Comparison of ENCODE assay signal across 38 mouse cellular contexts in genomic region chr7:3447026-3447425, GRCm38 (mm10). TPM values are rescaled to one million over a fixed set of nuclear protein-coding genes. Genes with fewer than 3 reads are reported as not detected.
DNase-seq lines count a peak whose midpoint lies in the region; ATAC-seq and TF ChIP-seq lines count a peak whose summit lies in the region.
"Had no signal": no experiment of that assay in that cellular context is flagged by ENCODE, and none has a peak within 500 bp of the region (broad histone marks: within the 10 kb centered on the region; RNA-seq: fewer than 3 reads in every experiment).

No protein-coding gene starts in this region.

- dilution Hi-C loops in CH12.LX (cut with MboI; ENCODE audit: extremely low pct_ligation_motif_present, extremely low pct_unique_long_range_greater_than_20kb, low sequenced_read_pairs): no loop called here

- H3K36me3 ChIP-seq in CH12.LX (replicated peaks in 1 of 2; ENCODE audit: control insufficient read depth in 1 of 2, insufficient read depth in 1 of 2, low read length in 1 of 2) (no peaks in the 10 kb centered on the region), myocyte (ENCODE audit: control insufficient read depth, insufficient read depth) (no peaks in the 10 kb centered on the region)
- no peaks in the 10 kb centered on the region for H3K36me3 ChIP-seq in kidney, adult 2 months (ENCODE audit: control insufficient read depth, insufficient read depth, low read length)
- H3K36me3 ChIP-seq in forebrain, embryonic 11.5 days (ENCODE audit: control insufficient read depth, insufficient read depth, low read length): no peaks in the 10 kb centered on the region
- H3K36me3 ChIP-seq: forebrain, embryonic 10.5 days; hindbrain, embryonic 12.5 days; limb, embryonic 13.5 days; lung, embryonic 15.5 days; midbrain, embryonic 10.5 days; neural tube, embryonic 13.5 days had no signal

- H3K9me3 ChIP-seq in CH12.LX (replicated peaks; ENCODE audit: low read length): no peaks in the 10 kb centered on the region
- no peaks in the 10 kb centered on the region for H3K9me3 ChIP-seq in forebrain, embryonic 11.5 days (ENCODE audit: control insufficient read depth, low read length)
- H3K9me3 ChIP-seq: forebrain, embryonic 10.5 days; hindbrain, embryonic 12.5 days; limb, embryonic 13.5 days; lung, embryonic 15.5 days; midbrain, embryonic 10.5 days; neural tube, embryonic 13.5 days had no signal

- H3K4me1 ChIP-seq in CH12.LX (ENCODE audit: control insufficient read depth in 1 of 2, insufficient read depth in 2 of 2): peaks cover 2 to 63% of the 10 kb centered on the region in 2 experiments; a peak in 3 of 4 replicates
- no peaks in the 10 kb centered on the region for H3K4me1 ChIP-seq in kidney, adult 2 months (ENCODE audit: control insufficient read depth, insufficient read depth, low read length)
- H3K4me1 ChIP-seq in forebrain, embryonic 11.5 days (replicated peaks; ENCODE audit: control insufficient read depth, insufficient read depth, low read length): no peaks in the 10 kb centered on the region
- H3K4me1 ChIP-seq: forebrain, embryonic 10.5 days; hindbrain, embryonic 12.5 days; limb, embryonic 13.5 days; lung, embryonic 15.5 days; midbrain, embryonic 10.5 days; neural tube, embryonic 13.5 days had no signal

- 73% methylated on average over 4 of the region's 4 CpGs for WGBS in kidney, adult 2 months
- WGBS in forebrain, embryonic 11.5 days: 80% methylated on average over 4 of the region's 4 CpGs

- TF ChIP-seq RAD21 in CH12.LX (IDR thresholded peaks at IDR 0.05; ENCODE audit: low read depth, low read length): no peak

- no peak overlapping the region for H3K27ac ChIP-seq in CH12.LX (ENCODE audit: insufficient read depth, low read depth)
- no peak overlapping the region for H3K27ac ChIP-seq in kidney, adult 2 months (ENCODE audit: insufficient read depth, low read depth, low read length)
- no peak overlapping the region for H3K27ac ChIP-seq in forebrain, embryonic 11.5 days (ENCODE audit: low read depth, low read length)
- H3K27ac ChIP-seq: forebrain, embryonic 10.5 days; hindbrain, embryonic 12.5 days; left cerebral cortex, adult 2 months; limb, embryonic 13.5 days; lung, embryonic 15.5 days; midbrain, embryonic 10.5 days; neural tube, embryonic 13.5 days had no signal

- no peaks in the 10 kb centered on the region for H3K79me2 ChIP-seq in CH12.LX (replicated peaks; ENCODE audit: control insufficient read depth, extremely low read depth, insufficient read depth, poor library complexity, severe bottlenecking)
- H3K79me2 ChIP-seq in myocyte (ENCODE audit: control insufficient read depth, insufficient read depth): no peaks in the 10 kb centered on the region

- ATAC-seq in Patski: peak; percentile 79
- no peak for ATAC-seq in forebrain, embryonic 11.5 days (replicated peaks; ENCODE audit: low FRiP score)
- ATAC-seq: forebrain, postnatal 0 days; intestine, embryonic 16.5 days; midbrain, embryonic 16.5 days had no signal

- peak; percentile 24 to 46 for DNase-seq in adrenal gland, postnatal 36 days
- no peak for DNase-seq in adrenal gland, postnatal 25 days
- DNase-seq in CH12.LX (ENCODE audit: extremely low read depth): no peak
- peak; percentile 30 for DNase-seq in Patski (ENCODE audit: low read depth, low spot score)
- no peak for DNase-seq in embryo, embryonic 10 days (ENCODE audit: low spot score)
- DNase-seq in kidney, adult 2 months: no peak
- DNase-seq in forebrain, embryonic 11.5 days (ENCODE audit: low spot score): no peak
- DNase-seq: cerebellum, adult 2 months; cerebellum, postnatal 25 days; forebrain, postnatal 0 days; gastrocnemius, postnatal 10 days; heart, postnatal 36 days; kidney, postnatal 25 days; thymus, postnatal 4 days had no signal

- no peak overlapping the region for H3K9ac ChIP-seq in CH12.LX (ENCODE audit: insufficient read depth, low read depth)
- H3K9ac ChIP-seq in forebrain, embryonic 11.5 days (ENCODE audit: low read length): no peak overlapping the region
- H3K9ac ChIP-seq: forebrain, postnatal 0 days; hindbrain, embryonic 12.5 days; limb, embryonic 13.5 days; lung, embryonic 15.5 days; neural tube, embryonic 13.5 days had no signal

- in situ Hi-C loops in CH12.LX (cut with MboI; ENCODE audit: low pct_ligation_motif_present, low pct_unique_long_range_greater_than_20kb, low sequenced_read_pairs): loop anchor here (5.0 to 10.0 kb wide), 2 partner anchors 35 to 102 kb away; no protein-coding TSS in a partner anchor
- in situ Hi-C loops in Patski (cut with MboI; ENCODE audit: low pct_unique_long_range_greater_than_20kb): loop anchor here (5.0 kb wide), 2 partner anchors 120 to 225 kb away; no protein-coding TSS in a partner anchor

- H3K27me3 ChIP-seq in CH12.LX (replicated peaks): no peaks in the 10 kb centered on the region
- H3K27me3 ChIP-seq in Patski: no peaks in the 10 kb centered on the region
- no peaks in the 10 kb centered on the region for H3K27me3 ChIP-seq in myocyte (ENCODE audit: control insufficient read depth, insufficient read depth, insufficient read length)
- H3K27me3 ChIP-seq in kidney, adult 2 months (replicated peaks; ENCODE audit: control insufficient read depth, insufficient read depth, low read length): no peaks in the 10 kb centered on the region
- H3K27me3 ChIP-seq in forebrain, embryonic 11.5 days (ENCODE audit: control insufficient read depth, insufficient read depth, low read length): no peaks in the 10 kb centered on the region
- H3K27me3 ChIP-seq: limb, embryonic 13.5 days; lung, embryonic 15.5 days had no signal

- no peak for TF ChIP-seq EP300 in CH12.LX (IDR thresholded peaks at IDR 0.05; ENCODE audit: low read length)

- TF ChIP-seq POLR2A in CH12.LX (IDR thresholded peaks at IDR 0.05; ENCODE audit: low read depth, low read length): no peak
- TF ChIP-seq POLR2A in myocyte (IDR thresholded peaks at IDR 0.05; ENCODE audit: insufficient read length, low read depth): no peak
- no peak for TF ChIP-seq POLR2A in kidney, adult 2 months (IDR thresholded peaks at IDR 0.05; ENCODE audit: low read depth, low read length)

- CTCF ChIA-PET in Patski (lab: Charles Lee): interaction anchor here (1.1 kb wide), 2 partner anchors 13 kb away, joined by 3 read pairs; no protein-coding TSS in a partner anchor

- H3ac ChIP-seq in myocyte (ENCODE audit: control insufficient read depth, insufficient read length): no peak overlapping the region

- POLR2A ChIA-PET in Patski (lab: Charles Lee): interaction anchor here (0.6 kb wide), 1 partner anchor 58 kb away, joined by 8 read pairs; no protein-coding TSS in a partner anchor

- H3K4me2 ChIP-seq in CH12.LX (ENCODE audit: insufficient read depth, low read depth, poor library complexity, severe bottlenecking): no peak overlapping the region
- H3K4me2 ChIP-seq in myocyte (ENCODE audit: low read depth): peak overlapping the region; percentile 58
- H3K4me2 ChIP-seq in forebrain, embryonic 11.5 days (ENCODE audit: low read depth, low read length, severe bottlenecking): no peak overlapping the region
- H3K4me2 ChIP-seq: heart, embryonic 11.5 days; hindbrain, embryonic 12.5 days; limb, embryonic 13.5 days; liver, embryonic 11.5 days; lung, embryonic 15.5 days; neural tube, embryonic 13.5 days had no signal

- TF ChIP-seq CTCF in CH12.LX (conservative IDR thresholded peaks at IDR 0.05 in 1 of 2, IDR thresholded peaks at IDR 0.05 in 1 of 2; ENCODE audit: low read depth in 2 of 2, low read length in 2 of 2) (no peak), Patski (IDR thresholded peaks at IDR 0.05) (no peak)
- TF ChIP-seq CTCF in kidney, adult 2 months (conservative IDR thresholded peaks at IDR 0.05; ENCODE audit: insufficient read depth, insufficient read length, low read depth, low read length): no peak

- H3K4me3 ChIP-seq in CH12.LX (replicated peaks in 1 of 3; ENCODE audit: low read depth in 2 of 3, low read length in 2 of 3, poor library complexity in 1 of 3) (no peak overlapping the region), myocyte (no peak overlapping the region)
- H3K4me3 ChIP-seq in kidney, adult 2 months (ENCODE audit: insufficient read depth, low read depth, low read length): no peak overlapping the region
- no peak overlapping the region for H3K4me3 ChIP-seq in forebrain, embryonic 11.5 days (ENCODE audit: low read depth, low read length)
- H3K4me3 ChIP-seq: forebrain, embryonic 10.5 days; hindbrain, embryonic 12.5 days; left cerebral cortex, adult 2 months; limb, embryonic 13.5 days; lung, embryonic 15.5 days; midbrain, embryonic 10.5 days; neural tube, embryonic 13.5 days had no signal

TF ChIP-seq in CH12.LX, 34 proteins besides CTCF, POLR2A, EP300 and RAD21 (continues in another document):
- peak; percentile 47; the same call in 1 of the 2 replicates for TF ChIP-seq MAFK (IDR thresholded peaks at IDR 0.05; ENCODE audit: insufficient replicate concordance, low read length)

TF ChIP-seq in myocyte, 11 proteins besides CTCF, POLR2A, EP300 and RAD21 (continues in another document):
- TF ChIP-seq CEBPB (IDR thresholded peaks at IDR 0.05; ENCODE audit: insufficient read depth, poor library complexity, severe bottlenecking) (no peak), USF1 (IDR thresholded peaks at IDR 0.05; ENCODE audit: low read depth) (no peak)

RNA-seq across cellular contexts. Expression of gene Cacng6, which starts 23.0 kb away (rescaled TPM):
- not detected for total RNA-seq in adrenal gland, postnatal 36 days (2021)
- total RNA-seq in adrenal gland, postnatal 25 days (2021): not detected in 2 replicates
- total RNA-seq in CH12.LX (2012; rRNA removed) (0.13 TPM in 1 of 2 replicates, not detected in the other), CH12.LX (2014; rRNA removed) (not detected in 2 replicates)
- polyA plus RNA-seq in CH12.LX (2012; ENCODE audit: insufficient read length, low read depth) (0.19 TPM in 1 of 2 replicates, not detected in the other), Patski (2021) (not detected), myocyte (2012; fragmentation: generic; extraction: Trizol) (15.0 TPM)
- polyA plus RNA-seq in kidney, adult 2 months (2012; rRNA removed): 1.3 TPM in 1 of 2 replicates, not detected in the other
- polyA plus RNA-seq in forebrain, embryonic 11.5 days (2014; fragmentation: Nextera tagmentation; extraction: Ambion mirVana): 0.40 and 0.44 TPM in 2 replicates
- total RNA-seq: adrenal gland, adult 18-20 months; megakaryocyte progenitor cell, adult 5-6 weeks had no signal
- polyA plus RNA-seq: gonadal fat pad, adult 2 months; kidney, embryonic 14.5 days; liver, embryonic 11.5 days; lung, embryonic 15.5 days; midbrain, embryonic 10.5 days; midbrain, embryonic 16.5 days had no signal

RNA-seq across cellular contexts. Expression of gene Tarm1, which starts 55.4 kb away (rescaled TPM):
- 1 to 10 TPM; 1.2 to 1.8 TPM for total RNA-seq in adrenal gland, postnatal 36 days (2021)
- 1.0 and 1.2 TPM in 2 replicates for total RNA-seq in adrenal gland, postnatal 25 days (2021)
- total RNA-seq in CH12.LX (2012; rRNA removed) (not detected in 2 replicates), CH12.LX (2014; rRNA removed) (not detected in 2 replicates)
- polyA plus RNA-seq in CH12.LX (2012; ENCODE audit: insufficient read length, low read depth) (0.44 and 1.3 TPM in 2 replicates), Patski (2021) (not detected), myocyte (2012; fragmentation: generic; extraction: Trizol) (0.04 TPM)
- polyA plus RNA-seq in kidney, adult 2 months (2012; rRNA removed): 2.9 and 3.7 TPM in 2 replicates
- not detected in 2 replicates for polyA plus RNA-seq in forebrain, embryonic 11.5 days (2014; fragmentation: Nextera tagmentation; extraction: Ambion mirVana)
- total RNA-seq: gastrocnemius, postnatal 10 days; heart, postnatal 36 days; layer of hippocampus, adult 18-20 months; layer of hippocampus, postnatal 14 days; left cerebral cortex, postnatal 36 days had no signal
- polyA plus RNA-seq: brain, embryonic 14.5 days; embryonic facial prominence, embryonic 11.5 days; forebrain, embryonic 10.5 days; forebrain, postnatal 0 days; heart, embryonic 11.5 days; heart, embryonic 16.5 days; hindbrain, embryonic 12.5 days; intestine, embryonic 16.5 days; kidney, embryonic 14.5 days; limb, embryonic 13.5 days; liver, embryonic 11.5 days; midbrain, embryonic 10.5 days; midbrain, embryonic 16.5 days; neural tube, embryonic 13.5 days; stomach, embryonic 14.5 days had no signal

RNA-seq across cellular contexts. Expression of gene Cacng8, which starts 56.5 kb away (rescaled TPM):
- total RNA-seq in adrenal gland, postnatal 36 days (2021): 1 to 10 TPM; 2.0 to 5.1 TPM
- 2.5 and 5.1 TPM in 2 replicates for total RNA-seq in adrenal gland, postnatal 25 days (2021)
- 0.50 and 0.51 TPM in 2 replicates for total RNA-seq in CH12.LX (2012; rRNA removed)
- 0.43 and 0.51 TPM in 2 replicates for total RNA-seq in CH12.LX (2014; rRNA removed)
- polyA plus RNA-seq in CH12.LX (2012; ENCODE audit: insufficient read length, low read depth): 1.2 and 1.7 TPM in 2 replicates
- 1.7 TPM for polyA plus RNA-seq in Patski (2021)
- 0.18 TPM for polyA plus RNA-seq in myocyte (2012; fragmentation: generic; extraction: Trizol)
- polyA plus RNA-seq in kidney, adult 2 months (2012; rRNA removed): 0.11 TPM in 1 of 2 replicates, not detected in the other
- polyA plus RNA-seq in forebrain, embryonic 11.5 days (2014; fragmentation: Nextera tagmentation; extraction: Ambion mirVana): 7.9 and 9.3 TPM in 2 replicates
- total RNA-seq: heart, postnatal 36 days; megakaryocyte progenitor cell, adult 5-6 weeks had no signal
- polyA plus RNA-seq: liver, embryonic 16.5 days had no signal

Comparison
In these comparisons a context has a peak if more than half of its experiments do, and no peak if none do; other contexts are left out.
1. DNase-seq: peak in adrenal gland, postnatal 36 days (2 of 2) and Patski (single experiment); none in adrenal gland, postnatal 25 days (single experiment), CH12.LX (single experiment), embryo, embryonic 10 days (single experiment), kidney, adult 2 months (single experiment) and forebrain, embryonic 11.5 days (single experiment).